Mouse (Mus musculus) ES-E14 (cell line): Measurements from ENCODE around the gene Gm128. TPM values are rescaled to one million over a fixed set of nuclear protein-coding genes. Genes with fewer than 3 reads are reported as not detected.

Experiments used
- DNase-seq: peaks from one replicate; pipeline ENCODE4 v3.0.0-alpha.2; 2013; ENCODE audit warnings: low read depth, low spot score
- H3K27ac ChIP-seq: 2 replicates; pipeline ENCODE4 v1.5.1; 2012; ENCODE audit warnings: low read depth, mild to moderate bottlenecking, low read length, moderate library complexity, mixed read lengths; ENCODE audit not compliant: poor library complexity, insufficient read depth, severe bottlenecking
- H3K36me3 ChIP-seq: 2 replicates; pipeline ENCODE4 v1.6.1; 2012; ENCODE audit warnings: mild to moderate bottlenecking, low read length, moderate library complexity, mixed read lengths; ENCODE audit not compliant: control insufficient read depth, poor library complexity, insufficient read depth, severe bottlenecking
- H3K4me1 ChIP-seq, 2 experiments: fragments of 150-350 bp in 1 of 2; sonication (generic) in 1 of 2; 2 replicates each; pipeline ENCODE4 v1.6.1; 2012; ENCODE audit warnings: low read length in 2 of 2, mild to moderate bottlenecking in 1 of 2, mixed read lengths in 1 of 2; ENCODE audit not compliant: control insufficient read depth in 2 of 2, insufficient read depth in 2 of 2, poor library complexity in 1 of 2
- H3K4me3 ChIP-seq, 2 experiments: fragments of 150-350 bp in 1 of 2; sonication (generic) in 1 of 2; 2 replicates each; pipeline ENCODE4 v1.5.1; 2012; ENCODE audit warnings: low read length in 2 of 2, low read depth in 1 of 2, mild to moderate bottlenecking in 1 of 2, mixed read lengths in 1 of 2; ENCODE audit not compliant: insufficient read depth in 1 of 2, poor library complexity in 1 of 2, severe bottlenecking in 1 of 2
- H3K9ac ChIP-seq: 2 replicates; pipeline ENCODE4 v1.6.1; 2012; ENCODE audit warnings: low read depth, mild to moderate bottlenecking, low read length, mixed read lengths; ENCODE audit not compliant: poor library complexity, insufficient read depth, severe bottlenecking
- H3K9me3 ChIP-seq: fragments of 150-350 bp; sonication (generic); 2 replicates; pipeline ENCODE4 v1.6.1; 2012; ENCODE audit warnings: low read depth, mild to moderate bottlenecking, low read length; ENCODE audit not compliant: control insufficient read depth, insufficient read depth
- CHD2 ChIP-seq: IDR thresholded peaks from 2 replicates; pipeline ENCODE4 v1.6.1; 2014; ENCODE audit warnings: mild to moderate bottlenecking, low read depth, low read length, inconsistent platforms
- HCFC1 ChIP-seq: IDR thresholded peaks from 2 replicates; pipeline ENCODE4 v1.6.1; 2012; ENCODE audit warnings: low read length, inconsistent platforms, borderline replicate concordance; ENCODE audit not compliant: insufficient read depth
- MAFK ChIP-seq: IDR thresholded peaks from 2 replicates; pipeline ENCODE4 v1.6.1; 2014; ENCODE audit warnings: mild to moderate bottlenecking, low read depth, low read length, inconsistent platforms; ENCODE audit not compliant: insufficient read depth
- ZC3H11A ChIP-seq: IDR thresholded peaks from 2 replicates; pipeline ENCODE4 v1.6.1; 2012; ENCODE audit warnings: low read depth, mild to moderate bottlenecking, inconsistent platforms, low read length, borderline replicate concordance
- ZNF384 ChIP-seq: IDR thresholded peaks from 2 replicates; pipeline ENCODE4 v1.6.1; 2012; ENCODE audit warnings: low read depth, low read length, inconsistent platforms
- in situ Hi-C, 2 experiments: fragments of 600-800 bp; cut with MboI; formaldehyde crosslinking; loops; one replicate each; pipeline ENCODE4 v1.15.1; 2025; ENCODE audit warnings: low sequenced_read_pairs in 2 of 2, inconsistent platforms in 1 of 2; ENCODE audit not compliant: unreplicated experiment in 2 of 2
- total RNA-seq: library from RNA; depleted of rRNA; stranded (reverse); fragments of 300-350 nt; gene quantifications from 2 replicates; pipeline ENCODE4 v1.2.3, GENCODE M21; 2012

Gene Gm128
- total RNA-seq, 1 experiment = 2.0 TPM

DNA sequence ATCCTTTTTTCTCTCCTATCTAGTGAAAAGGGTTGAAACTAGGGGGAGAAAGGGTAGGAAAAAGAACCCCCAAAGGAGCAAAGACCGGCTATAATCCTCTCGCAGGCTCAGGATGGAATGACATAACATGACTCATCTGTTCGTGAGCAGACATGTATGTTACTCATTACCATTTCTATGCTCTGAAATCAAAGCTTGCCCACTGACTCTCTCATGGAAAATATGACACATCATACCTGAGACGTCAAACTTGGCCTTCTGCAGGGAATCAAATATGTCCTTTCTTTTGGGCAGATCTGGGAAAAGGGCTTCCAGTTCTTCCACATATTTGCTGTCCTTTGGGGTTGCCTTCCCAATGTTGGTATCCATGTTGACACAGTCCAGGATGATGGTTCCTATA is 20.6 kb upstream of the Gm128 start:
- Histone ChIP-seq H3K27ac (no peak overlapping the region), H3K36me3 (peaks cover 30% of the 10 kb centered on the region), H3K4me3 (no peak overlapping the region), H3K4me1 (no peaks in the 10 kb centered on the region), H3K9ac (no peak overlapping the region), H3K9me3 (no peaks in the 10 kb centered on the region)
- no peak for DNase-seq
- TF ChIP-seq ZC3H11A (no peak), HCFC1 (no peak), CHD2 (no peak), ZNF384 (no peak), MAFK (no peak)
- in situ Hi-C loops = no loop called here

- in situ Hi-C loops = no loop called here
- Histone ChIP-seq H3K9me3 (no peaks in the 10 kb centered on the region), H3K9ac (peak overlapping the region; percentile 35; the same call in 1 of the 2 replicates), H3K36me3 (peaks cover 40% of the 10 kb centered on the region), H3K27ac (no peak overlapping the region), H3K4me1 (0 out of 4 replicates have a peak, but pooled peaks cover 0 to 2% of the 10 kb centered on the region in 2 experiments), H3K4me3 (no peak overlapping the region)
- TF ChIP-seq MAFK (no peak), HCFC1 (no peak), CHD2 (no peak), ZC3H11A (no peak), ZNF384 (no peak)
- DNase-seq = no peak
Measured at GRCm38 (mm10) chr3:95256931-95257330, 15.5 kb upstream of the Gm128 start.

GRCm38 (mm10) chr3:95250783-95251424 is 9.5 kb upstream of the Gm128 start, which contains the start of gene Bnipl:
Gene Bnipl (minus strand): TSS chr3:95251193.
- Histone ChIP-seq H3K4me3 (peak within 1 kb of the TSS; percentile 14 to 41; a peak in 3 of 4 replicates), H3K36me3 (peaks cover 15% of the 10 kb centered on the region), H3K27ac (peak within 1 kb of the TSS; percentile 47), H3K4me1 (peaks cover 0 to 16% of the 10 kb centered on the region in 2 experiments; a peak in 2 of 4 replicates), H3K9me3 (no peaks in the 10 kb centered on the region), H3K9ac (no peak within 1 kb of the TSS; the same call in 1 of the 2 replicates)
- DNase-seq = no peak
- TF ChIP-seq ZNF384 = no peak
- TF ChIP-seq CHD2 = 0 out of 2 replicates have a peak, but pooled peaks have one; percentile 16
- in situ Hi-C loops = no loop called here

- Histone ChIP-seq H3K4me1 (peaks cover 0 to 16% of the 10 kb centered on the region in 2 experiments; a peak in 2 of 4 replicates), H3K36me3 (peaks cover 13% of the 10 kb centered on the region), H3K9ac (no peak overlapping the region), H3K27ac (no peak overlapping the region), H3K4me3 (no peak overlapping the region), H3K9me3 (no peaks in the 10 kb centered on the region)
- DNase-seq = no peak
- in situ Hi-C loops = no loop called here
- TF ChIP-seq HCFC1 = no peak
- no peak for TF ChIP-seq ZNF384
- TF ChIP-seq ZC3H11A = no peak
- TF ChIP-seq CHD2 = no peak
- no peak for TF ChIP-seq MAFK
Measured at GRCm38 (mm10) chr3:95250361-95250760, 9.0 kb upstream of the Gm128 start.

DNA sequence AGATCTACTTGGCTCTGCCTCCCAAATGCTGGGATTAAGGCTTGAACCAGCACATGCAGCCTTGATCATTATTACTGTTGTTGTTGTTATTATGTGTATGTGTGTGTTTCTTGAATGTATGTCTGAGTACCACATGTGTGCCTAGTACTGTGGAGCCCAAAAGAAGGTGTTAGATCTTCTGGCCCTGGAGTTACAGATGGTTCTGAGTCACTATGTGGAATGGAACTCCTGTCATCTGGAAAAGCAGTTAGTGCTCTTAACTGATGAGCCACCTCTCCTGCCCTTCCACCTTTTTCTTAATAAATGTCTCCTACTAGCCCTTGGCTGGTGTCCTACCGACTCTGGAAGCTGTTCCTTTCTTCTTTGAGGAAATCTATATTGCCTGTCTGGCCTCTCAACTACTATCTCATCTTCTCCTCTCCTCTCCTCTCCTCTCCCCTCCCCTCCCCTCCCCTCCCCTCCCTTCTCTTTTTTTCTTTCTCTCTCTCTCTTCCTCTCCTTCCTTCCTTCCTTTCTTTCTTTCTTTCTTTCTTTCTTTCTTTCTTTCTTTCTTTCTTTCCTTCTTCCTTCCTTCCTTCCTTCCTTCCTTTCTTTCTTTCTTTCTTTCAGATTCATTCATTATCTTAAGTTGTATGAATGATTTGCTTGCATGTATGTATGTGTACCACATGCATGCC is 6.4 kb upstream of the Gm128 start:
- in situ Hi-C loops = no loop called here
- Histone ChIP-seq H3K36me3 (peaks cover 3% of the 10 kb centered on the region; the same call in 1 of the 2 replicates), H3K9ac (no peak overlapping the region), H3K4me3 (no peak overlapping the region), H3K4me1 (peaks cover 0 to 14% of the 10 kb centered on the region in 2 experiments; a peak in 2 of 4 replicates), H3K9me3 (no peaks in the 10 kb centered on the region), H3K27ac (no peak overlapping the region)
- DNase-seq = no peak
- no peak for TF ChIP-seq CHD2
- TF ChIP-seq ZNF384 = no peak
- no peak for TF ChIP-seq ZC3H11A
- no peak for TF ChIP-seq MAFK
- no peak for TF ChIP-seq HCFC1
